Mouse (Mus musculus) gastrocnemius, adult 18-20 months (tissue): ENCODE results near the gene Npr1. TPM values are rescaled to one million over a fixed set of nuclear protein-coding genes. Genes with fewer than 3 reads are reported as not detected.

Experiments used
- DNase-seq: peaks from one replicate; pipeline ENCODE4 v3.0.0; 2021; ENCODE audit warnings: low spot score
- long read RNA-seq, 2 experiments: library from polyadenylated mRNA; stranded (forward); transcript quantifications; one replicate each; pipeline ENCODE4 v2.0.0; 2021
- total RNA-seq, 2 experiments: library from RNA; stranded (reverse); gene quantifications; 2 replicates each; pipeline ENCODE4 v1.2.3; 2021

The Npr1 gene
- 1 to 10 TPM; 6.0 to 7.1 TPM for total RNA-seq
- long read RNA-seq, experiment 1, full-length matches to known transcripts = 3 of 7 reads
- long read RNA-seq, experiment 1, partial matches to known transcripts = 3 of 7 reads
- long read RNA-seq, experiment 1, other reads (novel, unspliced or antisense) = 1 of 7 reads
- long read RNA-seq, experiment 2, full-length matches to known transcripts = 2 of 3 reads
- long read RNA-seq, experiment 2, partial matches to known transcripts = 0 of 3 reads
- long read RNA-seq, experiment 2, other reads (novel, unspliced or antisense) = 1 of 3 reads

- peak; percentile 34 for DNase-seq
Observed at GRCm38 (mm10) chr3:90465686-90466310, at the start of gene Npr1. Gene Npr1 (minus strand): TSS chr3:90465866.

GRCm38 (mm10) chr3:90515242-90515641, 49.6 kb upstream of the Npr1 start:
- DNase-seq = peak; percentile 55

DNA sequence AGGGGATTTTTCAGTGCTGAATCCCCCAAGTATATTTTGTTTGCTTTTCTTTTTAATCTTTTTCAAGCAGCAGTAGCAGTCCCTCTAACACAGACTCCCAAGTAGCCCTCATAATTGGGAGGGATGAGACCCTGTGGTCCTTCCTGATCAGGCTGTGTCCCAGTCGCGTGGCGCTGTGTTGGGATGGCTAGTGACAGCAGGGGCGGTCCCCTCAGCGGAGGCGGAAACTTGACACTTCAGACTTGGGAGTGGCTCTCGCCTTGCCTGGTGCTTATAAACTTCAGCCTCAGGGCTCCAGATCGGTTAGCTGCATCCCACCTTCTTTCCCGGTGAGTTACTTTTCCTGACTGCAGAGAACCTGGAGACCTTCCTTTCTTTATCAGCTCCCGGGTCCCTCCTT, 49.0 kb upstream of the Npr1 start:
- peak; percentile 82 for DNase-seq

- peak; percentile 85 for DNase-seq
Observed at GRCm38 (mm10) chr3:90513796-90514590, 48.3 kb upstream of the Npr1 start, which contains the start of the genes S100a1 and S100a13. Gene S100a1 (minus strand): TSS chr3:90514392. Gene S100a13 (plus strand): TSS chr3:90514435.

- DNase-seq = no peak
Observed at GRCm38 (mm10) chr3:90512948-90513642, 47.4 kb upstream of the Npr1 start.

DNA sequence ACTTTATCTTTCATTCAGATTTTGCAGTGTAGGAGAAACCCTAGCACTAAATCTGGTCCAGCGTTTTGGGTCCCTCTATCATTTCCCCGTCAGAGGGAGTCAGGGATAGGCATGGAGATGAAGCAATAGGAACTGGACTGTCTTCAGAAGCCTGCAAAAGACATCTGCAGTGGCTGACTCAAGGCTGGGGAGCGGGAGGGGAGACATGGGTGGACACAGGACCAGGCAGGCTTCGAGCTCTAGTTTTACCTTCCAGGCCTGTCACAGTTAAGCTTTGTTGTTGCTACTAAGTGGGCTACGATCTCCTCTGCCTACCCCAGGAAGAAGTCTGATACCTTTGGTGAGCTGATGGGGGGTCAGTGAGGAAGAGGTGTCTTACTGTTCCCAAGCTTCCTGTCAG, 46.6 kb upstream of the Npr1 start:
- DNase-seq = peak; percentile 32

DNA sequence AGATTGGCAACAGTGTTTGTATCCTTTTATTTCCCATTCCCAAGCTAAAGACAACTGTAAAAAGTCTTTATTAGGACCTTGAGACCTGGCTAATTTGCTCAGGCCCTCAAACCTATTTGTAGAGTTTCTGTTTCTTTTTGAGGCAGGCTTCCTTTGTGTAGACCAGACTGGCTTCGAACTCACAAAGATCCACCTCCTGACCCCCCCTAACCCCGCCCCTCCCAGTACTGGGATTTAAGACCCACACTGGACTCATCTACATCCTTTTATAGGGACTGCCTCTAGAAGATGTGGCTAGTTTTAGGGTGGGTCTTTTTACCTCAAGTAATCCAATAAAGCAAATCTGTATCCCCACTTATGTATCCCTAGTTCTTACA, 44.1 kb upstream of the Npr1 start:
- no peak for DNase-seq

DNA sequence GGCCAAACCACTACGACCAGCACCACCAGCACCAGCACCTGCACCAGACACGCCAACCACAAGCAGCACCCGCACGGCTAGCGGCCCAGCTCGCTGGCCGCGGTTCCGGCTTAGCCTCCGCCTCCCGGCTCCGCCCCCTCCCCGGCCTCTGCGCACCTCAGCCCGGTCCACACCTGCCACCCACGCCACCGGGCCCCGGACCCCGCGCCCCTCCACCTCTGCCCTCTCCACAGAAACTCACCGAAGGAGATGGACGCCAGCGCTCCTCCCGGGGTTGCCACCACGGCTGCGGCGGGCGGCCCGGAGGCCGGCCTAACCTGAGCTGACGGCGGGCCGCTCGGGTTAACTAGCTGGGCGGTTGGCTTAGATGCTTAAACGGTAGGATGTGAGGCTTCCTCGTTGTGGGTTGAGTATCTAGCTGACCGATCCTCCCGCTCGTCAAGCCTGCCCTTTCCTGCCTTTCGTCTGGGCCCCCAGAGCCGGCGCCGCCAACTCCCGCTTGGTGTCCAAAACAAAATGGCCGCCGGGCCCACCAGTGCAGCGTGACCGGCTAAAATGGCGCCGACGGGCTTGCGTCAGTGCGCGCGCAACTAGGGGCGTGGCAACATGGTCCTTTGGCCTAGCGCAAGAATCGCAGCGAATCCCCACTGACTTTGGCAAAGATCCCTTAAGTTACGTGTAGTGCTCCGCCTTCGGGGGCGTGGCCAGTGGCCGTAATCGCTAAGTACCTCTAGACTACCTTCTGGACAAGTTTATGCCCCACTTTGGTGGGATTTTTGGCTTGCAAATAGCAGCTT, 43.5 kb upstream of the Npr1 start, which contains the start of gene Chtop:
Gene Chtop, minus strand, starts transcription at position 549 of the 797 bp plus-strand sequence.
- peak; percentile 100 for DNase-seq

GRCm38 (mm10) chr3:90508287-90508949, 42.8 kb upstream of the Npr1 start:
- DNase-seq = no peak

DNA sequence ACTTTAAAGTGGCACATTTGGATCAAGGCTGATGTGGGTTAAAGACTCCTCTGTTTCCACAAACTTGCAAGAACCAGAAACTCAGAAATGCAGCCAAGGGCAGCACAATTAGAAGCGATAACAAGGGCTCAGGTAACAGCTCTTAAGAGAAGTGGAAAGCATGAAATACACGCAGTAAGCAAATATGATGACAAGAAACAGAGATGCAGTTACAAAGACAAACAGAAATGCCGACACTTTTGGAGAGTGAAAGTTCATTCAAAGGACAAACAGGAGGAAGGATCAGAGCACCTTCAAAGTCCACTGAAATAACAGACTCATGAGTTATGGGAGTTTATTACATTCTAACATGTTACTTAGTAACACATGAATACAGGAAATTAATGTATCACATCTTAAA, 40.7 kb upstream of the Npr1 start:
- no peak for DNase-seq

- DNase-seq = no peak
Observed at GRCm38 (mm10) chr3:90505216-90505615, 39.5 kb upstream of the Npr1 start.

DNA sequence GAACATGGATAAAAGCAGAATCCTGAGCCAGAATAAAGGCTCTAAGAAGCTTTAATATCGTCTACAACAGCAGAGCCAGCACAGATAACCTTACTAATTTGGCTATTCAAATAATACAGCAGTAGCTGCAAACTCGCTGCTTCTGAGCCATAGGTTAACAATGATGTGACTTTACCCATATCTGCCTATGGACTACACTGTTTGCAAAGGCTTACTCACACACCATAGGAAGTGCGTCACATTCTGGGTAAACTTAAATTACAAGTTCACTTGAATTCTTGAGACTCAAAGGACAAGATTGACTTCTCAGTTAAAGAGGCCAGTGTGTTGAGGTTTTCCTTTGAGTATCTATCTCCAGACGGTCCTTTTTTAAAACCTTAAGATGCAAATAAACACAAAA, 37.8 kb upstream of the Npr1 start:
- DNase-seq = no peak

- DNase-seq = no peak
Observed at GRCm38 (mm10) chr3:90497597-90497996, 31.9 kb upstream of the Npr1 start.

- no peak for DNase-seq
Observed at GRCm38 (mm10) chr3:90495850-90496525, 30.3 kb upstream of the Npr1 start.

GRCm38 (mm10) chr3:90493831-90494540, 28.3 kb upstream of the Npr1 start:
- no peak for DNase-seq

DNA sequence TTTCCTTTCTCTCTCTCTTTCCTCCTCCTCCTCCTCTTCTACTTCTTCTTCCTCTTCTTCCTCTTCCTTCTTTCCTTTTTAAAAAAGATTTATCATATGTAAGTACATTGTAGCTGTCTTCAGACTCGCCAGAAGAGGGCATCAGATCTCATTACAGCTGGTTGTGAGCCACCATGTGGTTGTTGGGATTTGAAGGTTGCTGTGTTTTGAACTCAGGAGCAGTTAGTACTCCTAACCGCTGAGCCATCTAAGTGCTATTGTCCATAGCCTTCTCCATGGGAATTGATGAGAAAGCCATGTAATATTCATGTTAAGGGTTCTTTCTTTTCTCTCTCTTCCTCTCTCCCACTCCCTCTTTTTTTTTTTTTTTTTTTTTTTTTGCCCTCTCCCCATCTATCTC, 25.7 kb upstream of the Npr1 start:
- peak; percentile 34 for DNase-seq

DNA sequence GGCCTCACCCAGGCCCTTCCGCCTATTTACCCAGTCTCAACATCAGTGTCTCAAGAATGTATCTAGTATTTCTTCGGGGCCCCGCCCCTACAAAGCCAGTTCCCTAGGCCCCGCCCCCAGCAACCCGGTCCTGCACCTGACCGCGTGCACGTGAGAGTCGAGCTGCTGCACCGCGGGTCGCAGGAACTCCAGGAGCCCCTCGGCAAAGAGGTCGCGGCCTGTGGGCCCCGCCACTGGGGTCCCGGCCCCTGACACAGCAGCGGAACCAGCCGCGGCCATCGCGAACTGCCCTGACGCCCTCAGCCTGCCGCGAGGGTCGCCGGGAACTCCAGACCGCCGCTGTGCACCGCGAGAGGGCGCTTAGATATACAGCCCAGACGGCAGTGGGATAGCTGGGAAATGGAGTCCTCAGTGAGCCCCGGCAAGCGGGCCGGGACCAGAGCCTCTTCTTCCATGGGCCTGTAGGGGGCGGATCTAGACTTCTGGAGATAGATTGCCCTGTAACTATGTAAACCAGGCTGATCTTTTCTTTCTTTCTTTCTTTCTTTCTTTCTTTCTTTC, 25.1 kb upstream of the Npr1 start, which contains the start of gene Snapin:
Gene Snapin, minus strand, starts transcription at position 338 of the 561 bp plus-strand sequence.
- DNase-seq = peak; percentile 96

GRCm38 (mm10) chr3:90488576-90488975, 22.9 kb upstream of the Npr1 start:
- no peak for DNase-seq

DNA sequence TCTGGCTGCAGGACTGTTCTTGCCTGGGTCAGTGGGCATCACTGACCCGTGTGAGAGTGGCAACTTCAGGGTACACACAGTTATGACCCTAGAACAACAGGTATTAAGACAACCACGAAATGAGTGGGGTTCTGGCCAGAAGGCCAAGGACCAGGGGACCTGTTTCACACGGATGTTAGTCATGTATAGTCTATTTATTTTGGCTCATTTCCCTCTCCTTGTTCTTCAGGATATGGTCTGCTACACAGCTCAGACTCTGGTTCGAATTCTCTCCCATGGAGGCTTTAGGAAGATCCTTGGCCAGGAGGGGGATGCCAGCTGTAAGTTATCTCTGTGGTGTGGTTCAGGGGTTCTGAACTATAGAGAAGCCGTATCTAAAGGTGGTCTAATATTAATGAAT, 21.3 kb upstream of the Npr1 start:
- DNase-seq = no peak
